Mouse (Mus musculus): ENCODE results near the gene Ankrd12.

GRCm38 (mm10) chr17:66076934-66077333, at the start of gene Ankrd12:
- TF ChIP-seq CTCF (IDR thresholded peaks at IDR 0.05; ENCODE audit: low read depth, low read length): no peak
- no peak for TF ChIP-seq POLR2A (IDR thresholded peaks at IDR 0.05; ENCODE audit: borderline replicate concordance, low read depth, low read length)
